Mouse (Mus musculus) CD4-positive helper T cell, adult 2 months (primary cell): ENCODE results near the gene Gm5089.

Experiments
- DNase-seq: peaks from one replicate; pipeline ENCODE4 v3.0.0-alpha.2; 2012; ENCODE audit warnings: low read depth, missing footprints, low spot score

Gene Gm5089

GRCm38 (mm10) chr14:122386281-122387130 lies 64.4 kb downstream of the Gm5089 start:
- no peak for DNase-seq

DNA sequence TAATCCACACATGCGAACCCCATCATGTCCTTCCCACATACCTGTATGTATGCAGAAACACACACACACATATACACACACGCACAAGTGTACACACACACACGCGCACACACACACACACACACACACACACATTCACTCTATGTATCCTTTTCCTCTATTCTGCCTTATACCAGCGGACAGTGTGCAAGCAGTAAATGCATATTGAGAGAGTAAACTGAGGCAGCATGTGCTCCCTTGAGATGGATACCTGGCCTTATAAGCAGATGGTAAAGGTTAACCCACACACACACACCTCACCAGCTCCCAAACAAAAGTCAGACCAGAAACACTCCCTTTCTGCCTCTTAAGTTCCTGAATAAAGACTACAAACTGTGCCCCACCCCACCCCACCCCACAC lies 65.2 kb downstream of the Gm5089 start:
- DNase-seq: no peak

DNA sequence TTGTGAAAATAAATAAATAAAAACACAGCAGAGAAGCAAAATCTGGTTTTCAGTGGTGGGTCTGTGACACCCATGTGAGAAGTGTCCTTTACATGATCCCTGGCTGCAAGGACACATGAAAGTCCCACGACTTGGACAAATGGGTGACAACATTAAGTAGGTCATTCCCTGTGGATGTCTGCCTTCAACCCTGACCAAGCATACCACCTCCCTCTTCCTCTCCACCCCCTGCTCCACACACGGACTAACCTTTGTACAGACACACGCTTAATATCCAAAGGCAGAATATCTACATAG lies 65.7 kb downstream of the Gm5089 start:
- DNase-seq: no peak
